Mouse (Mus musculus) C2C12 (cell line): ENCODE results near the gene Ptges. TPM values are rescaled to one million over a fixed set of nuclear protein-coding genes. Genes with fewer than 3 reads are reported as not detected.
A peak's percentile ranks its signal among the peaks of the same experiment; 100 is the strongest.
"Not testable (repeated sequence)": the region's sequence is repeated elsewhere in the genome, so short reads cannot be mapped to it uniquely, and the experiment has no call there.

ENCODE experiments used
- H3K27me3 ChIP-seq: one replicate; pipeline ENCODE4 v1.6.1; 2011; ENCODE audit not compliant: control insufficient read depth, insufficient read depth, insufficient read length
- H3K36me3 ChIP-seq: one replicate; pipeline ENCODE4 v1.6.1; 2011; ENCODE audit not compliant: control insufficient read depth, insufficient read depth
- H3K4me3 ChIP-seq: one replicate; pipeline ENCODE4 v1.5.1; 2011; ENCODE audit warnings: mild to moderate bottlenecking, control low read depth; ENCODE audit not compliant: poor library complexity, insufficient read depth, severe bottlenecking
- H3K79me2 ChIP-seq: one replicate; pipeline ENCODE4 v1.6.1; 2011; ENCODE audit not compliant: control insufficient read depth, insufficient read depth
- H3K79me3 ChIP-seq: one replicate; pipeline ENCODE4 v1.6.1; 2011; ENCODE audit warnings: low read depth, control low read depth
- H3ac ChIP-seq: one replicate; pipeline ENCODE3; 2011; ENCODE audit warnings: low read depth; ENCODE audit not compliant: control insufficient read depth, insufficient read length
- CEBPB ChIP-seq: IDR thresholded peaks from one replicate; pipeline ENCODE4 v1.6.1; 2011; ENCODE audit warnings: low read depth, mild to moderate bottlenecking, control low read depth, moderate library complexity
- CTCF ChIP-seq: IDR thresholded peaks from one replicate; pipeline ENCODE4 v1.5.1; 2011; ENCODE audit not compliant: control insufficient read depth, insufficient read depth, insufficient read length
- FOSL1 ChIP-seq: IDR thresholded peaks from one replicate; pipeline ENCODE4 v1.8.0; 2011; ENCODE audit warnings: mild to moderate bottlenecking, low read length; ENCODE audit not compliant: poor library complexity, insufficient read depth, severe bottlenecking
- MAX ChIP-seq: IDR thresholded peaks from one replicate; pipeline ENCODE4 v1.6.1; 2011; ENCODE audit warnings: mild to moderate bottlenecking, control low read depth
- MYOD1 ChIP-seq: IDR thresholded peaks from one replicate; pipeline ENCODE4 v1.6.1; 2011; ENCODE audit warnings: low read depth; ENCODE audit not compliant: control insufficient read depth, insufficient read length
- MYOG ChIP-seq: IDR thresholded peaks from one replicate; pipeline ENCODE4 v1.6.1; 2011; ENCODE audit not compliant: control insufficient read depth, insufficient read length; ENCODE audit errors: extremely low read depth
- USF1 ChIP-seq: IDR thresholded peaks from one replicate; pipeline ENCODE4 v1.6.1; 2011; ENCODE audit warnings: low read depth, mild to moderate bottlenecking, control low read depth, moderate library complexity
- polyA plus RNA-seq: library from polyadenylated mRNA; unstranded; fragments of >200 nt; fragmentation: generic; extraction: Trizol; gene quantifications from one replicate; pipeline ENCODE4 v1.2.1, GENCODE M21; 2012; ENCODE audit warnings: missing spikeins

Gene Ptges
- polyA plus RNA-seq, 1 experiment: 0.70 TPM

DNA sequence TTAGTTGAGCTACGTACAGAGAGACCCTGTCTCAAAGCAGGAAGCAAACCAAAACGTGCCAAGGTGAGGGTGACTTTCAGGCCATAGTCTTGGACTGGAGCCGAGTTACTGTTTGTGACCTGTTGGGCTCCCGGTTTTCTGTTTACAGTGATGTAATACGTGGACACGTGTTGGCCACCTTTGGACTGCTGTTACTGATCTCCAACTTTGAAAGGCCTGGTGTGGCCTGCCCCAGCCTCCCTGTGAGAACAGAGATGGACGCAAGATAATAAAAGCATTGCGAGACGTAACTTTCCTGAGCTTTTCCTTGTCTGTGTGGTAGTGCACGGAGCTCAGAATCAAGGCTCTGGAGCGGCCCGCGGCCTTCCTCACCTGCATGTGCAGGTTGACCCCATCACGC lies 29.1 kb upstream of the Ptges start:
- no peak overlapping the region for H3K4me3 ChIP-seq
- peaks cover 55% of the 10 kb centered on the region for H3K79me2 ChIP-seq
- H3K27me3 ChIP-seq: no peaks in the 10 kb centered on the region
- TF ChIP-seq FOSL1 (no peak), USF1 (no peak), CEBPB (no peak), MAX (no peak), MYOG (no peak), MYOD1 (no peak), CTCF (no peak)
- peaks cover 32% of the 10 kb centered on the region for H3K79me3 ChIP-seq
- H3K36me3 ChIP-seq: peaks cover 78% of the 10 kb centered on the region
- no peak overlapping the region for H3ac ChIP-seq

DNA sequence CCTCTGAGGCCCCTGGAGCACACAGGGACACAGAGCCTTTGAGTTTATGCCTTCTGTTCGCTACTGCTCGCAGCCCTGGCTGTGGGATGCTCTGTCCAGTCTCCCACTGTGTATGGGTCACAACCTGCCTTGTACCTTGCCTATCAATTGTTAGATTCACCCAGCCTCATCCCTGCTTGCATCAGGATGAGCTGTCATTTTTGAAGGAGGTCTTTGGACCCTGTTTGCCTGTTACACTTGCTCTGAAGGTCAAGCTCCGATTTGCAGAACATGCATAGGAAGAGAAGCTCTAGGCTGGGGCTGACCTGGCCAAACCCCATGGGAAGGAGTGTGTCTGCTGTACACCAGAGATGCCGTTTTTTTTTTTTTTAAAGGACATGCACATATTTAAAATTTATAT lies 27.8 kb upstream of the Ptges start:
- Histone ChIP-seq H3ac (no peak overlapping the region), H3K79me3 (peaks cover 38% of the 10 kb centered on the region), H3K36me3 (peaks cover 66% of the 10 kb centered on the region), H3K79me2 (peaks cover 65% of the 10 kb centered on the region), H3K4me3 (no peak overlapping the region), H3K27me3 (no peaks in the 10 kb centered on the region)
- TF ChIP-seq MAX: no peak
- no peak for TF ChIP-seq MYOG
- TF ChIP-seq FOSL1: no peak
- no peak for TF ChIP-seq USF1
- no peak for TF ChIP-seq MYOD1
- TF ChIP-seq CTCF: no peak
- no peak for TF ChIP-seq CEBPB

DNA sequence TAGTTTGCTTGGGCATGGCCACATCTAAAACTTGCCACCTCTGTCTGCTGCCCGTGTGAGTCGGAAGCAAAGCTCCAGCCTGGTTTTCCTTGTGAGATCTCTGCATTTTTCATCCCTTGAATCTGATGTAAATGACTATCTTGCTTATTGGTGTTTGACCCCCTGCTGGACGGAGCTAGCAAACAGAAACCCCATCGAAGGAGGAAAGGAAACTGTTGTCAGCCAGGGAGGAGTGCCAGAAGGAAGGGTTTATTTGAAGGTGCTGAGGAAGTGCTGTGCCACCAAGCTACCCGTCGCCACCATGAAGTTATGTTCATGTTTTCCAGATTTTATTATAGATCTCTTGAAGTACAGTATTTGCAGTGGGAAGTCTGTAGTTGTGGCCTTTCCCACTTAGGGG lies 25.1 kb upstream of the Ptges start:
- Histone ChIP-seq H3K79me3 (peaks cover 38% of the 10 kb centered on the region), H3ac (no peak overlapping the region), H3K27me3 (no peaks in the 10 kb centered on the region), H3K4me3 (peak overlapping the region; percentile 58), H3K79me2 (peaks cover 65% of the 10 kb centered on the region), H3K36me3 (peaks cover 53% of the 10 kb centered on the region)
- TF ChIP-seq FOSL1 (no peak), CEBPB (no peak), CTCF (no peak), MYOD1 (no peak), MAX (no peak), MYOG (no peak), USF1 (no peak)

DNA sequence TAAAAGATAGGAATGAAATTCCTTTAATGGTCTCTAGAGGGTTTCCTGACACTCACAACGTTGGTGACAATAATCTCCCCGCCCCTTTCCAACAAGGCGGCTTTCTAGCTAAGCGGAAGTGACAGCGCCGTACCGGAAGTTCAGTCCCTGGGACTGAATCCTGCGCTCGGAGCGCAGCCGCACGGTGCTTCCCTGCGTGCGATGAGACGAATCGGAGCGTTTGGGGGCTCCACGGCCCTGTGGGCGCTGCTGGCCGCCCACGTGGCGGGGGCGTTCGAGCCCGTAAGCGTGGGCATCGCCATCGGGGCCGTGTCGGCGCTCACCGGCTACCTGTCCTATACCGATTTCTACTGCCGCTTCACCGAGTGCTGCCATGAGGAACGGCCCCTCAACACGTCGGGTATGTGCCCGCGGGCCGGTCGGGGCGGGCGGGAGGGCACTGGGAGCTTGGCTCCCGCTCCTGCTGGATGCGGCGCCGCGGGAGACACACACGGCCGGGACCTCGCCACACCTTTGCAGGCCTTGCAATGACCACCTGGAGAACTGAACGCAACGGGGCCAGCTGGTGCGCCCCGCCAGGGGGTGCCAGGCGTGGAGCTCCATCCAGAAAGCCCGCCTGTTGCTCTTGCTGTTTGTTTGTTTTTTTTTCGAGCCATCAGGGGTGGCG lies 23.3 kb upstream of the Ptges start, which contains the start of gene Tor1b:
Gene Tor1b (plus strand): TSS at position 136 of the 667 bp plus-strand sequence.
- TF ChIP-seq MAX (peak; percentile 76), FOSL1 (no peak), MYOG (no peak), MYOD1 (no peak)
- Histone ChIP-seq H3K79me2 (peaks cover 52% of the 10 kb centered on the region), H3K4me3 (peak within 1 kb of the TSS; percentile 58), H3ac (peak within 1 kb of the TSS; percentile 98), H3K36me3 (peaks cover 34% of the 10 kb centered on the region), H3K27me3 (no peaks in the 10 kb centered on the region), H3K79me3 (peaks cover 37% of the 10 kb centered on the region)

DNA sequence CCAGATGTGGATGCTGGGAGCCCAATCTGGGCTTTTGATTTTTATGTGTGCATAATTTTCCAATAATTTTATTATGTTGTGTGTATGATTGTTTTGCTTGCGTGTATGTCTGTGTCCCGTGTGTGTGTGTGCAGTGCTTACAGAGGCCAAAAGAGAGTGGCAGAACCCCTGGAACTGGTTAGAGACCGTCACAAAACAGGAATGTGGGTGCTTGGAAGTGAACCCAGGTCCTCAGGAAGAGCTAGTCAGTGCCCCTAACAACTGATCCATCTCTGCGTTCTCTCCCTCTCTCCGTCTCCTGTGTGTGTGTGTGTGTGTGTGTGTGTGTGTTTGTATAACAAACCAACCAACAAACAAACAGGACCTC lies 22.8 kb upstream of the Ptges start:
- Histone ChIP-seq H3K79me2 (peaks cover 47% of the 10 kb centered on the region), H3K79me3 (peaks cover 37% of the 10 kb centered on the region), H3ac (no peak overlapping the region), H3K27me3 (peaks cover 1% of the 10 kb centered on the region), H3K36me3 (peaks cover 29% of the 10 kb centered on the region), H3K4me3 (no peak overlapping the region)
- TF ChIP-seq MYOD1 (no peak), CTCF (no peak), FOSL1 (no peak), MAX (no peak), CEBPB (no peak), MYOG (no peak), USF1 (no peak)

DNA sequence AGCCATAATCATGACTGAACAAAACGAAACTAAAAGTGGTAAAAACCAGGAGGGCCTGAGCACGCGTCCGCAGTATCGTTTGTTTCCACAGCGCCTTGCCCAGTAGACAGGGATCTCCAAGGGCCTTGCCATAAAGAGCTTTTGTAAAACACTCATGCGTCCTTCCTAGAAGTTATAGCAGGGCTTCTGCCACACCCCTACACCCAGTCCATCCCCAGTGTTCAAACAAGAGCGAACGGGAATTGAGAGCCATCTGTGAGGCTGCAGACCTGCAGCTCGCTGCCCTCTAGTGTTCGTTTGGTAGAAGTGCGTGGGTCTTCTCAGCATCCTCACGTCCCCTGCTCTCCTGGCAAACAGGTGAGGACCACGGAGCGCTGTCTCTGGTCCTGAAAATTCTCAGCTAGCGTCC lies 12.9 kb upstream of the Ptges start:
- Histone ChIP-seq H3K27me3 (peaks cover 6% of the 10 kb centered on the region), H3ac (peak overlapping the region; percentile 31), H3K79me3 (no peaks in the 10 kb centered on the region), H3K4me3 (peak overlapping the region; percentile 23), H3K36me3 (no peaks in the 10 kb centered on the region), H3K79me2 (no peaks in the 10 kb centered on the region)
- no peak for TF ChIP-seq MYOG
- no peak for TF ChIP-seq USF1
- TF ChIP-seq MAX: peak; percentile 81
- TF ChIP-seq FOSL1: no peak
- no peak for TF ChIP-seq CEBPB
- peak; percentile 13 for TF ChIP-seq MYOD1
- TF ChIP-seq CTCF: peak; percentile 86

DNA sequence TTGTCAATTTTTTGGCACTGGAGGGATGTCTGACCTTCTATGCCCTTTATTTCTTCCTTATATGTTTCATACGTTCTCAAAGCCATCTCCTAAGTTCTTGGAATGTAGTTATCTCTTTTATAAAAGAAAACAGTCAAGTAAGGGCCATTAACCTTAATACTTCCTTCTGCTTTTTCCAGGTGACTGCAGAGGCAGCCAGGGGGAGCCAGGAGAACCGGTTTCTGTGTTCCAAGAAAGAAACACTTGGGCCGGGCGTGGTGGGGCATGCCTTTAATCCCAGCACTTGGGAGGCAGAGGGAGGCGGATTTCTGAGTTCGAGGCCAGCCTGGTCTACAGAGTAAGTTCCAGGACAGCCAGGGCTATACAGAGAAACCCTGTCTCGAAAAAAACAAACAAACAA lies 12.5 kb upstream of the Ptges start:
- H3K36me3 ChIP-seq, H3K79me3 ChIP-seq, H3K79me2 ChIP-seq, H3K27me3 ChIP-seq, H3ac ChIP-seq: not testable (repeated sequence)
- H3K4me3 ChIP-seq: peak overlapping the region; percentile 23
